Mouse (Mus musculus) kidney, adult 2 months (tissue): Measurements from ENCODE around the gene Cpeb4.

Experiments used
- CTCF ChIP-seq: fragments of 200-500 bp; conservative IDR thresholded peaks from 2 replicates; pipeline ENCODE4 v1.5.1; 2011; ENCODE audit warnings: low read depth, mild to moderate bottlenecking, control low read depth, low read length, moderate library complexity, mixed read lengths; ENCODE audit not compliant: insufficient read depth, insufficient read length
- POLR2A ChIP-seq: fragments of 200-500 bp; IDR thresholded peaks from one replicate; pipeline ENCODE4 v1.6.1; 2011; ENCODE audit warnings: low read depth, low read length, control low read depth

DNA sequence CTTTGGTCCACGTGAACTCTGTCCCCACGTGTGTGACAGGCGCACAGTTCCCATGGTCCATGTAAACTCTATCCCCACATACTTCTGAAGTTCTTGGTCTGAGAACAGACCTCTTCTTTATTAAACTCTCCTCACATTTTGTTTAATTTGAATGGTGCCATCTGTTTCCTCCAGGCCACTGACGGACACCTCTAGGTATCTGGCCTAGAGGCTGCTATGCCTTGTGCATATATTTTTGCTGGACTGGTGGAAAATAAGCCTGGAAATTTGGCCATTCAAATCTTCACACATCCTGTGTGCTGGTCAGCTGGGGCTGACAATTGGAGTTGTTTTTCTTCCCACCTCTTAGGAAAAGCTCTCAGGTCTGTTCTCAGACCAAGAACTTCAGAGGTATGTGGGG lies 23.3 kb upstream of the Cpeb4 start:
- TF ChIP-seq POLR2A = no peak
- TF ChIP-seq CTCF = no peak
